Mouse (Mus musculus) embryonic fibroblast, embryonic 13.5 days (primary cell): ENCODE measurements at regions not wholly inside any gene's neighbourhood (a gene's known extent, or its start where the extent isn't known, plus 50 kb on each side); places are given as distances from the start of the nearest gene placed in this dataset.

ENCODE experiments used
- H3K27ac ChIP-seq: 2 replicates; pipeline ENCODE4 v1.5.1; 2012; ENCODE audit warnings: low read length, control low read depth, inconsistent platforms; ENCODE audit not compliant: insufficient read depth
- H3K4me1 ChIP-seq: 2 replicates; pipeline ENCODE4 v1.6.1; 2011; ENCODE audit warnings: low read length; ENCODE audit not compliant: control insufficient read depth, insufficient read depth
- H3K4me3 ChIP-seq: 2 replicates; pipeline ENCODE4 v1.5.1; 2011; ENCODE audit warnings: mild to moderate bottlenecking, control low read depth, low read length; ENCODE audit not compliant: insufficient read depth
- CTCF ChIP-seq: IDR thresholded peaks from 2 replicates; pipeline ENCODE4 v1.5.1; 2011; ENCODE audit warnings: mild to moderate bottlenecking, control low read depth, low read length, moderate library complexity, borderline replicate concordance; ENCODE audit not compliant: insufficient read depth
- POLR2A ChIP-seq: IDR thresholded peaks from 2 replicates; pipeline ENCODE4 v1.6.1; 2011; ENCODE audit warnings: low read depth, mild to moderate bottlenecking, control low read depth, low read length, moderate library complexity

GRCm38 (mm10) chr6:12809601-12810000 lies 60.4 kb upstream of the Thsd7a start:
- H3K4me3 ChIP-seq, result no peak overlapping the region
- no peak for TF ChIP-seq CTCF
- TF ChIP-seq POLR2A, result no peak
- no peak overlapping the region for H3K27ac ChIP-seq
- H3K4me1 ChIP-seq, result no peaks in the 10 kb centered on the region
